7 mouse cellular contexts compared by ENCODE assay signal in the genomic region with DNA sequence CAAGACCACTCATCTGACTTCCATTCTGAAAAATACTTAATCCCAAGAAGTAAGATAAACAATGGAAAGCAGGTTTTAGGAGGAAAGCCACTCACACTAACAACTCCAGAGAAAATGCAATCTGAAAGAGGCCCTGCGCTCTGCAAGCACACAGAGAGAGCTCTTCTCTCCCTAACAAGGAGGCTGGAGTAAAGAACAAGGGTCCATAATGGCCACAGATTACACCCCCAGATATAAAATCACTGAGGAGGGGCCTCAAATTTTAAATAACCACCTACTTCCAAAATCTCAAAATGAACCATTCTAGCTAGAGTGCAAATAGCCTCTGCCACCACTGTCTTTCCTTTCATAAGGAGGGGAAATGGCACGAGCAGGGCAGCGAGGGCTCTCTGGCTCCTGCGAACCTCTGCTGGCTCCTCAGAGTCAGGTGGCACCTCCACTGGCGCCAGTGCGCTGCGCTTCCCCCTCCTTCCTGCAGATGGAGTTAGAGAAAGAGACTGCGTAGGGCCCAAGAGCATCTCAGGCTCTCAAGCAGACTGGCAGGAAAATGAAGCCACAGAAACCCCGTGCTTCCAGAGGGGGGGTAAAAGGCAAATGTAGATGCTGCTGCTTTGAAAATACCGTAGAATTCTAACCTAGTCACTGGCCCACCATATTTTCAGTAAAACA. TPM values are rescaled to one million over a fixed set of nuclear protein-coding genes. Genes with fewer than 3 reads are reported as not detected.
DNase-seq lines count a peak whose midpoint lies in the region; ATAC-seq and TF ChIP-seq lines count a peak whose summit lies in the region.

No protein-coding gene starts in this region.

- peak overlapping the region; percentile 22; the same call in 1 of the 2 replicates for H3K4me2 ChIP-seq in midbrain, embryonic 11.5 days

- H3K4me1 ChIP-seq in kidney, adult 2 months (ENCODE audit: control insufficient read depth, insufficient read depth, low read length), result no peaks in the 10 kb centered on the region
- H3K4me1 ChIP-seq in limb, embryonic 10.5 days, result peaks cover 18% of the 10 kb centered on the region
- peaks cover 10% of the 10 kb centered on the region for H3K4me1 ChIP-seq in midbrain, embryonic 11.5 days (ENCODE audit: control insufficient read depth, insufficient read depth, low read length)

- peak; percentile 81 for DNase-seq in adrenal gland, postnatal 10 days
- DNase-seq in embryo, embryonic 10.5 days (ENCODE audit: low spot score), result peak; percentile 77
- peak; percentile 25 for DNase-seq in heart, adult 8-10 months (ENCODE audit: low spot score)
- peak; percentile 70 for DNase-seq in kidney, adult 2 months
- peak; percentile 63 for DNase-seq in limb, embryonic 10.5 days (ENCODE audit: low spot score)
- peak; percentile 94 for DNase-seq in midbrain, embryonic 11.5 days (ENCODE audit: low spot score, missing footprints)
- DNase-seq in spleen, adult 18-20 months, result peak; percentile 33 to 59

- H3K4me3 ChIP-seq in kidney, adult 2 months (ENCODE audit: insufficient read depth, low read depth, low read length), result no peak overlapping the region
- H3K4me3 ChIP-seq in limb, embryonic 10.5 days, result no peak overlapping the region; the same call in 1 of the 2 replicates
- no peak overlapping the region for H3K4me3 ChIP-seq in midbrain, embryonic 11.5 days (ENCODE audit: low read depth, low read length)

- TF ChIP-seq CTCF in kidney, adult 2 months (conservative IDR thresholded peaks at IDR 0.05; ENCODE audit: insufficient read depth, insufficient read length, low read depth, low read length), result peak; percentile 57

- no peak for TF ChIP-seq POLR2A in kidney, adult 2 months (IDR thresholded peaks at IDR 0.05; ENCODE audit: low read depth, low read length)

- ATAC-seq in midbrain, embryonic 11.5 days (ENCODE audit: low FRiP score), result peak; percentile 86

- no peaks in the 10 kb centered on the region for H3K9me3 ChIP-seq in limb, embryonic 10.5 days (replicated peaks)
- no peaks in the 10 kb centered on the region for H3K9me3 ChIP-seq in midbrain, embryonic 11.5 days (ENCODE audit: control insufficient read depth, low read length)

- 38% methylated on average over 10 of the region's 10 CpGs for WGBS in kidney, adult 2 months
- WGBS in limb, embryonic 10.5 days, result 37% methylated on average over 10 of the region's 10 CpGs
- 28% methylated on average over 10 of the region's 10 CpGs for WGBS in midbrain, embryonic 11.5 days

- no peaks in the 10 kb centered on the region for H3K36me3 ChIP-seq in kidney, adult 2 months (ENCODE audit: control insufficient read depth, insufficient read depth, low read length)
- H3K36me3 ChIP-seq in limb, embryonic 10.5 days, result no peaks in the 10 kb centered on the region
- no peaks in the 10 kb centered on the region for H3K36me3 ChIP-seq in midbrain, embryonic 11.5 days (ENCODE audit: control insufficient read depth, insufficient read depth, low read length)

- no peaks in the 10 kb centered on the region for H3K27me3 ChIP-seq in kidney, adult 2 months (replicated peaks; ENCODE audit: control insufficient read depth, insufficient read depth, low read length)
- H3K27me3 ChIP-seq in limb, embryonic 10.5 days (ENCODE audit: low read depth, poor library complexity, severe bottlenecking), result no peaks in the 10 kb centered on the region
- H3K27me3 ChIP-seq in midbrain, embryonic 11.5 days (ENCODE audit: control insufficient read depth, insufficient read depth, low read length), result no peaks in the 10 kb centered on the region

- H3K9ac ChIP-seq in midbrain, embryonic 11.5 days (ENCODE audit: low read length), result no peak overlapping the region

- no peak overlapping the region for H3K27ac ChIP-seq in kidney, adult 2 months (ENCODE audit: insufficient read depth, low read depth, low read length)
- H3K27ac ChIP-seq in limb, embryonic 10.5 days, result no peak overlapping the region
- no peak overlapping the region for H3K27ac ChIP-seq in midbrain, embryonic 11.5 days (ENCODE audit: low read depth, low read length)

RNA-seq across cellular contexts. Expression of gene Bbx, which starts 51.4 kb away (rescaled TPM):
- total RNA-seq in adrenal gland, postnatal 10 days (2021), result 10 to 100 TPM; 25.2 to 30.3 TPM
- total RNA-seq in heart, adult 8-10 months (2022), result 10 to 100 TPM; 13.5 to 17.4 (median 15.8) TPM
- polyA plus RNA-seq in kidney, adult 2 months (2012; rRNA removed), result 7.4 and 8.2 TPM in 2 replicates
- 42.2 and 45.2 TPM in 2 replicates for polyA plus RNA-seq in limb, embryonic 10.5 days (2016; fragmentation: Nextera tagmentation; extraction: Ambion mirVana)
- polyA plus RNA-seq in midbrain, embryonic 11.5 days (2014; fragmentation: Nextera tagmentation; extraction: Ambion mirVana), result 23.8 and 30.1 TPM in 2 replicates

Comparison
In these comparisons a context has a peak if more than half of its experiments do, and no peak if none do; other contexts are left out.
1. DNase-seq: peak in every context shown above with its lines; median percentile 94 in midbrain, embryonic 11.5 days; 81 in adrenal gland, postnatal 10 days; 77 in embryo, embryonic 10.5 days; 70 in kidney, adult 2 months; 63 in limb, embryonic 10.5 days; 46 in spleen, adult 18-20 months; 25 in heart, adult 8-10 months.